Mouse (Mus musculus) C2C12 (cell line): Measurements from ENCODE around the gene Adam21.

Experiments
- CTCF ChIP-seq: IDR thresholded peaks from one replicate; pipeline ENCODE4 v1.5.1; 2011; ENCODE audit not compliant: control insufficient read depth, insufficient read depth, insufficient read length
- MYOD1 ChIP-seq: IDR thresholded peaks from one replicate; pipeline ENCODE4 v1.6.1; 2011; ENCODE audit warnings: low read depth; ENCODE audit not compliant: control insufficient read depth, insufficient read length
- USF1 ChIP-seq: IDR thresholded peaks from one replicate; pipeline ENCODE4 v1.6.1; 2011; ENCODE audit warnings: low read depth, mild to moderate bottlenecking, control low read depth, moderate library complexity

- TF ChIP-seq CTCF: no peak
- no peak for TF ChIP-seq USF1
- no peak for TF ChIP-seq MYOD1
Observed at GRCm38 (mm10) chr12:81604995-81605784, 36.9 kb upstream of the Adam21 start.
